Mouse (Mus musculus): Measurements from ENCODE around the gene Wfdc6b.
"Not testable (repeated sequence)": the region's sequence is repeated elsewhere in the genome, so short reads cannot be mapped to it uniquely, and the experiment has no call there.

Gene Wfdc6b

GRCm38 (mm10) chr2:164613471-164613870, at the start of gene Wfdc6b, which contains the start of gene Wfdc8:
Gene Wfdc6b (plus strand): TSS chr2:164613522.
Gene Wfdc8 (minus strand): TSS chr2:164613626.
- not testable (repeated sequence) for DNase-seq (ENCODE audit: low spot score)

- no peak for DNase-seq (ENCODE audit: low spot score)
Observed at GRCm38 (mm10) chr2:164564346-164564745, 49.0 kb upstream of the Wfdc6b start.

- DNase-seq (ENCODE audit: low spot score) = no peak
Observed at GRCm38 (mm10) chr2:164566997-164567396, 46.3 kb upstream of the Wfdc6b start.

GRCm38 (mm10) chr2:164567460-164567859, 45.9 kb upstream of the Wfdc6b start:
- no peak for DNase-seq (ENCODE audit: low spot score)

DNA sequence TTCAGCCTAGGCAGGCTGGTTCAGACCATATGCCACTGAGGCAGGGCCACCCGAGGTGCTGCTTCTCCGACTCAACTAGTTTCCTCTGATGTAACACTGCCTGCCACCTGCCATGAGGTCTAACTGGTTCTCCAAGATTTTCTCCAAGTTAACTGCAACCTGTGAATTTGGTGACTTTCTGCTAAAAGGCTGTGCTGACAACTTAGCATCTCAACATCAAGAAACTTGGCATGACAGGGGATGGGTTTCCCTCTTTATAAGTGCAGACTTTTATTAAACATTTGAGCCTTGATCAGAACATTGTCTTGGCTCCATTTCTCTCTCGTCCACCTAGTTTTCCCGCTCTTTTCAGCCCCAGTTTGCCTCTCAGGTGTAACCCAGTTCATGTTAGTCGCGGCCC, 40.0 kb upstream of the Wfdc6b start, which contains the start of gene Spint3:
Gene Spint3, minus strand, starts transcription at position 101 of the 400 bp plus-strand sequence.
- not testable (repeated sequence) for DNase-seq (ENCODE audit: low spot score)

GRCm38 (mm10) chr2:164585025-164585725, 28.1 kb upstream of the Wfdc6b start, which contains the start of gene Wfdc6a:
Gene Wfdc6a (minus strand): TSS chr2:164585447.
- not testable (repeated sequence) for DNase-seq (ENCODE audit: low spot score)

DNA sequence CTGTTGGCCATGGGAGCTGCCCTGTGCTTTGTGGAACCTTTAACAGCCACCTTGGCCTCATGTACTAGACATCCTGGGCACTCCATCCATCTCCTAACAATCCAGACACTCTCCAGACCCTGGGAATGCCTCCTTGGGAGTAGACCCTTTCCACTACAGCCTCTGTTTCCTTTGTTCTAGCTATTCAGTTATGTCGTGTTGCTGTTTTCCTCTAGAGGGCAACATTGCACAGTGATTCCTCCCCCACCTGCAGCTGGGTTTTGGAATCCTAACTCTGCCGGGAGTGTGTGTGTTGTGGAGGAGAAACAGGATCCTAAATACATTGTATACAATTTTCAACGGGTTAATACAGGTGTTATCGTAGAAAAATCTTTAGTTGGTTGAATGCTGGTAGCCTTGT, 21.3 kb upstream of the Wfdc6b start:
- DNase-seq (ENCODE audit: low spot score) = peak; percentile 37

DNA sequence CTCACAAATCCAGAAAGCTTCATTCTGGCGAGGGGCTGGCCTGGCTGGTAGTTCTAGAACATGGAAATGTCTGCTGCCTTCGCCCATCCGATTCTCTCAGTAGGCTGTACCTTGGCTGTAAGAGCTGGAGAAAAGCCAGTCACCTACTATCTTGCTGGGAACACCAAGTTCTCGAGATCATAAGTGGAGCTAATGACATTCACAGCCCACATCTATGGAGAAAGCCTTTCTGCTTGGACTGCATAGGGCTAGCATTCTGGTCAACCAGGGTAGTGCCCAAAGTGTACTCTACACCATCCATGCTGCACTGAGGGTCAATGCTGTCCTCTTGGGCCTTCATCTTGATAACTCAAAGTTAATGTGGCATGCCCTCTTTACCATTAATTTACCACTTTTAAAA, 19.8 kb upstream of the Wfdc6b start, which contains the start of gene Eppin:
Gene Eppin, minus strand, starts transcription at position 101 of the 400 bp plus-strand sequence.
- no peak for DNase-seq (ENCODE audit: low spot score)

- DNase-seq (ENCODE audit: low spot score) = no peak
Observed at GRCm38 (mm10) chr2:164600179-164600578, 13.1 kb upstream of the Wfdc6b start.

GRCm38 (mm10) chr2:164603482-164603881, 9.8 kb upstream of the Wfdc6b start:
- no peak for DNase-seq (ENCODE audit: low spot score)

- DNase-seq (ENCODE audit: low spot score) = no peak
Observed at GRCm38 (mm10) chr2:164604411-164604810, 8.9 kb upstream of the Wfdc6b start.

GRCm38 (mm10) chr2:164608781-164609180, 4.5 kb upstream of the Wfdc6b start:
- DNase-seq (ENCODE audit: low spot score) = no peak

DNA sequence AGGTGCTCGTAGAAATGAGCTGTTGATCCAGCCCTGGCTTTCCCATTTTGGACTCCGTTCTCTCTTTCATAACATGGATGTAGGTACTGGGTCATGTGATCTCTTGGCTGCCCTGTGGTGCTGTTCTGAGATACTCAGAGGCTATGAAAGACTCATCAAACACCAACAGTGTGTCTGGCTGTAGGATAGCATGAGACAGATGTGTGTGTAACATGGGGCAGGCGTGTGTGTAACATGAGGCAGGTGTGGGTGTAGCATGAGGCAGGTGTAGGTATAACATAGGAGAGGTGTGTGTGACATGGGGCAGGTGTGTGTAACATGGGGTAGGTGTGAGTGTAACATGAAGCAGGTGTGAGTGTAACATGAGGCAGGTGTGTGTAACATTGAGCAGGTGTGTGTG, 2.1 kb downstream of the Wfdc6b start:
- no peak for DNase-seq (ENCODE audit: low spot score)

DNA sequence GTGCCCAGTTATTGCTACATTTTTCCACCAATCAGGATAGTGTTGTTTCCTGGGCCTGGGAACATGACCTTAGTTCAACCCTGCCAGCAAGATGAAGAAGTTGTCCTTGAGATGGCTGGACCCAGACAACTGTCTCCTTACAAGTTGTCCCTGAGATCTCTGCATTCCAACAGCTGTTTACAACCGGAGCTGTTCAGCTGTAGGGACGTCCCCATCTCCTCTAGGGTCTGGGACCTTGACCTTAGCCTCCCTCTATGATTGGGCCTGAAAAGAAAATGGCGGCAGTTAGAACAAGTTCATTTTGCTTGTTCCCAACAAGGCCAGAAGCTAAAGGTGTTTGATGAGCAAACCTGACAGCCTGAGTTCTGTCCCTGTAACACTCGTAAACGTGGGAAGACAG, 5.7 kb downstream of the Wfdc6b start:
- DNase-seq (ENCODE audit: low spot score) = no peak

DNA sequence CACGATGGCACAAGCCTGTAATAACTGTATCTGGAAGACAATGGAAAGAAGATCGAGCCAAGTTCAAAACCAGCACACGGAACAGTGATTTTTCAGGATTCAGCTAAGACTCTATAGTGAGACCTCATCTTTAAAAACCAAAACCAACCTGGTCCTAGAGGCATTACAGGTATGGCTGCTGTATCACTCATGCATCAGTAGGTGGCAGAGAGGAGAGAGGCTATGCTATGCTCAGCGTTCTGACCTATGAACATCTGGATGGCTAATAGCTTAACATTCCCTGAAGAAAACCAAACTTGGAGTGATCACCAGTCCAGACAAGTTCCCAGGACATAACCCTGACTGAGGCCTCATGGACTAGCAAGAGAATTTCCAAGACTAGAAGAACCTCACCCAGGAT, 8.5 kb downstream of the Wfdc6b start:
- no peak for DNase-seq (ENCODE audit: low spot score)

GRCm38 (mm10) chr2:164635266-164635665, 21.9 kb downstream of the Wfdc6b start:
- DNase-seq (ENCODE audit: low spot score) = no peak

DNA sequence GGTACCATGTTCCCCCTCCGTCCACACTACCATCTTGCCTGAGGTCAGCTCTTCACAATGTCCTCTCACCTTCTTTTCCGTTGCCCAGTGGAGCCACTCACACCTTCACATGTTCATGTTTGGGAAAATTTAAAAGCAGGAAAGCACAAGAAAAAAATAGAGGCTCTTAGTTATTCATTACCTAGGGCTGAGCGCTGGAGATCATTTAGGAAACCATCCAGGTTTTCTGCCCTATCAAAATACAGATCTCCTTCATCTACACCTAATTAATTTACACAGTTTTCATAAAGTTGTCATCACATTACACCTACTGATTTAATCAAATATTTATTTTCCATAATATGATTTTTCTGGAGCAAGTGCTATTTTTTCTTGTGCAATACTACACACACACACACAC, 25.4 kb downstream of the Wfdc6b start, which contains the start of gene Wfdc16:
Gene Wfdc16, minus strand, starts transcription at position 101 of the 400 bp plus-strand sequence.
- no peak for DNase-seq (ENCODE audit: low spot score)

DNA sequence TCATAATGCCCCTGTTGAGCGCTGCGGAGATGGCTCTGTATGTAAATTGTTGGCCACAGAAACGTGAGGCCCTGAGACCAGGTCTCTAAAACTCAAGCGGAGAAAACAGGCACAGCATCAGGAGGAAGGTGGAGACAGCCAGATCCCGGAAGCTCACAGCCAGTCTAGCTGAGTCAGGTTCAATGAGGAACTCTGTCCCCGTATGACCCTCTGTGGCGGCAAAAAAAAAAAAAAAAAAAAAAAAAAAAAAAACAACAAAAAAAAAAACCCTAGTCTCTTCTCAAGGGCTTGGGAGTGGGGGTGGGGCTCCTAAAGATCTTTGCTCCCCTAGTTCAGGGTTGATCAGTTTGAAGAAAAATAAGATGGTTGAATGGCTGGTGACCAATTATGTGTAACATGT, 27.8 kb downstream of the Wfdc6b start:
- DNase-seq (ENCODE audit: low spot score) = no peak

DNA sequence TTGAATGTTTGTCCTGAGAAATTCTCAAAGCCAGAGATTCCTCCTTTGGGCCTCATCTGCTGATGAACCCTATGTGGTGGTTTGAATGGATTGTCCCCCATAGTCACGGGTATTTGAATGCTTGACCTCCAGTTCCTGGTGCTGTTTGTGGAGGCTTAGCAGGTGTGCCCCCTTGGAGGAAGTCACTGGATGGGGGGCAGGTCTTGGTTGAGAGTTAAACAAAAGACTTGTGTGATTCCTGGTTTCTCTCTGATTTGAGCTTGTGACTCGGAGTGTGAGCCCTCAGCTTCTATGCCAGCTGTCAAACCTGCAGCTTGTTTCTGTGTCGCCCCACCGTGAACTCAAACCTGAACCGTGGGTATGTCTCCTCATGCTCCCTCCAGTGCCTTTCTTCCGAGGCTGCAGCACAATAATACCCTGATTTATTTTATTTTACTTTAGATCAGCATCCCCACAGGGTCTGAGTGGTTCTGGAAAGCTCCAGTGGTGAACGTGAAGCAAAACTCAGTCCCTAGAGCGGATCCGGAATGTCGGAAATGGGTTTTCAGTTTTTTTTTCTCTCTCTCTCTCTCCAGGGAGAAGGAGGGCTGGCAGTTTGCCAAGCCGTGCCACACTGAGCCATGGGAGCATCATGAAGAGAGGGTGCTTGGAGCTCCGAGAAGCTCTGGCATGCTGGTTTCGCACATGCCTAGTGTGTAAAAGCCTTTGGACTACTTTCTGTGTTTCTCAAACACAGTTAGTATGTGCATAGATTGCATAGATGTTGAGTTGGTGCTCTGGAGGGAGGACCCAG, 28.8 kb downstream of the Wfdc6b start:
- no peak for DNase-seq (ENCODE audit: low spot score)

- DNase-seq (ENCODE audit: low spot score) = peak; percentile 29
Observed at GRCm38 (mm10) chr2:164655858-164656257, 42.5 kb downstream of the Wfdc6b start, which contains the start of gene Wfdc10. Gene Wfdc10 (plus strand): TSS chr2:164656046.

DNA sequence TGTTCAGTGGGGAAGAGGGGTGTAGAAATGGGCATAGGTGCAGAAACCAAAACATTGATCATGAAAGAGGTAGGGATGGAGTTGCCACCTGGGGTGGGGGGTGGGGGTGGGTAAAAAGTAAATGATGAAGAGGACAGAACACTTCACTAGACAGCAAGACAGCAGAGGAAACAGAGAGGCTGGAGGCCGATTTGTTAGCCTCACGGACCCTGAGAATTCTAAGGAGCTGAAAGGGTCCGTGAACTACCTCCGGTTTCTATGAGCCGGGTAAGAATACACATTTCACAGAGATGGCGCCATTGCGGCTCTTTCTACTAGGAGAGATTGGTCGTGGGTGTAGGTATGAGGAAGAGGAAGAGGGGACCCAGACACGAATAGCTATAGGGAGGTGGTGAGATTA, 43.2 kb downstream of the Wfdc6b start, which contains the start of gene Wfdc9:
Gene Wfdc9, minus strand, starts transcription at position 101 of the 400 bp plus-strand sequence.
- no peak for DNase-seq (ENCODE audit: low spot score)

DNA sequence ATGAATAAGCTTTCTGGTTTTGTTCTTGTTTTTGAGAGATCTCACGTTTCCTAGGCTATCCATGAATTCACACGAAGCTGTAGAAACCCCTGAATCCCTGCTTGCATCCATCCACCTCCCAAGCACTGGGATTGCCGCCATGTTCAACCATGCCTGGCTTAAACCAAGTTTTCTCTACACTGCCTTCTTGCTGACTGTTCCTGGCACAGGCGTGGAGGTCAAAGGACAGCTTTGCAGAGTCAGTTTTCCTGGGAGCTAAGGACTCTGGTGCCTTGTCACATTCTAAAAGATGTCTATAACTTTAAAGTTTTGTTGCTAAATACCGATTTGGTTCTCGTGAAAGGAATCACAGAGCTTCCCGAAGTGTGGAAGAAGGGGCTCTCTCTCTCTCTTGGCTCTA, 51.5 kb downstream of the Wfdc6b start:
- DNase-seq (ENCODE audit: low spot score) = no peak
